Mouse (Mus musculus): ENCODE measurements at regions not wholly inside any gene's neighbourhood (a gene's known extent, or its start where the extent isn't known, plus 50 kb on each side); places are given as distances from the start of the nearest gene placed in this dataset.

GRCm38 (mm10) chr15:40475659-40476355 lies 341.6 kb downstream of the 9330182O14Rik start:
- no peak overlapping the region for H3K27ac ChIP-seq (replicated peaks; ENCODE audit: low read depth, low read length)
- no peak for ATAC-seq (ENCODE audit: low FRiP score, low read depth)

GRCm38 (mm10) chr15:40480386-40480785 lies 346.2 kb downstream of the 9330182O14Rik start:
- 76% methylated on average over 1 of the region's 1 CpGs for WGBS
- Histone ChIP-seq H3K4me3 (replicated peaks; ENCODE audit: low read length) (no peak overlapping the region), H3K4me1 (ENCODE audit: control insufficient read depth, insufficient read depth, low read length) (no peaks in the 10 kb centered on the region), H3K27ac (replicated peaks; ENCODE audit: low read depth, low read length) (no peak overlapping the region), H3K36me3 (ENCODE audit: control insufficient read depth, insufficient read depth, low read length) (no peaks in the 10 kb centered on the region), H3K27me3 (ENCODE audit: control insufficient read depth, insufficient read depth, low read length) (no peaks in the 10 kb centered on the region), H3K9ac (ENCODE audit: low read depth, low read length, severe bottlenecking) (no peak overlapping the region), H3K9me3 (ENCODE audit: control insufficient read depth, low read length) (no peaks in the 10 kb centered on the region), H3K4me2 (replicated peaks; ENCODE audit: low read depth, low read length, severe bottlenecking) (no peak overlapping the region)
- no peak for ATAC-seq (ENCODE audit: low FRiP score, low read depth)
- DNase-seq (ENCODE audit: low spot score), result no peak
- no peak for TF ChIP-seq POLR2A (IDR thresholded peaks at IDR 0.05; ENCODE audit: borderline replicate concordance, extremely low read depth, insufficient read depth, insufficient read length)

More at GRCm38 (mm10) chr15:40475659-40476355, 341.6 kb downstream of the 9330182O14Rik start:
- DNase-seq (ENCODE audit: low spot score), result no peak
- Histone ChIP-seq H3K4me3 (replicated peaks; ENCODE audit: low read length) (no peak overlapping the region), H3K9me3 (ENCODE audit: control insufficient read depth, low read length) (no peaks in the 10 kb centered on the region), H3K9ac (ENCODE audit: low read depth, low read length, severe bottlenecking) (no peak overlapping the region), H3K27me3 (ENCODE audit: control insufficient read depth, insufficient read depth, low read length) (no peaks in the 10 kb centered on the region), H3K36me3 (ENCODE audit: control insufficient read depth, insufficient read depth, low read length) (no peaks in the 10 kb centered on the region), H3K4me2 (replicated peaks; ENCODE audit: low read depth, low read length, severe bottlenecking) (no peak overlapping the region), H3K4me1 (ENCODE audit: control insufficient read depth, insufficient read depth, low read length) (no peaks in the 10 kb centered on the region)
- WGBS, result 66% methylated on average over 7 of the region's 7 CpGs
- TF ChIP-seq POLR2A (IDR thresholded peaks at IDR 0.05; ENCODE audit: borderline replicate concordance, extremely low read depth, insufficient read depth, insufficient read length), result no peak

- Histone ChIP-seq H3K4me2 (replicated peaks; ENCODE audit: low read depth, low read length, severe bottlenecking) (no peak overlapping the region), H3K9me3 (ENCODE audit: control insufficient read depth, low read length) (no peaks in the 10 kb centered on the region), H3K4me1 (ENCODE audit: control insufficient read depth, insufficient read depth, low read length) (no peaks in the 10 kb centered on the region), H3K27ac (replicated peaks; ENCODE audit: low read depth, low read length) (no peak overlapping the region), H3K9ac (ENCODE audit: low read depth, low read length, severe bottlenecking) (no peak overlapping the region), H3K4me3 (replicated peaks; ENCODE audit: low read length) (no peak overlapping the region), H3K36me3 (ENCODE audit: control insufficient read depth, insufficient read depth, low read length) (no peaks in the 10 kb centered on the region), H3K27me3 (ENCODE audit: control insufficient read depth, insufficient read depth, low read length) (no peaks in the 10 kb centered on the region)
- DNase-seq (ENCODE audit: low spot score), result no peak
- WGBS, result 21% methylated on average over 3 of the region's 3 CpGs
- no peak for ATAC-seq (ENCODE audit: low FRiP score, low read depth)
- TF ChIP-seq POLR2A (IDR thresholded peaks at IDR 0.05; ENCODE audit: borderline replicate concordance, extremely low read depth, insufficient read depth, insufficient read length), result no peak
Observed at GRCm38 (mm10) chr15:40481239-40481638, 347.1 kb downstream of the 9330182O14Rik start.

- no peaks in the 10 kb centered on the region for H3K36me3 ChIP-seq (ENCODE audit: control insufficient read depth, insufficient read depth, low read length)
- no peak overlapping the region for H3K27ac ChIP-seq (replicated peaks; ENCODE audit: low read depth, low read length)
- no peaks in the 10 kb centered on the region for H3K27me3 ChIP-seq (ENCODE audit: control insufficient read depth, insufficient read depth, low read length)
- no peak overlapping the region for H3K9ac ChIP-seq (ENCODE audit: low read depth, low read length, severe bottlenecking)
- 100% methylated on average over 1 of the region's 1 CpGs for WGBS
- DNase-seq (ENCODE audit: low spot score), result no peak
- H3K9me3 ChIP-seq (ENCODE audit: control insufficient read depth, low read length), result no peaks in the 10 kb centered on the region
- TF ChIP-seq POLR2A (IDR thresholded peaks at IDR 0.05; ENCODE audit: borderline replicate concordance, extremely low read depth, insufficient read depth, insufficient read length), result no peak
- H3K4me3 ChIP-seq (replicated peaks; ENCODE audit: low read length), result no peak overlapping the region
- H3K4me2 ChIP-seq (replicated peaks; ENCODE audit: low read depth, low read length, severe bottlenecking), result no peak overlapping the region
- ATAC-seq (ENCODE audit: low FRiP score, low read depth), result no peak
- H3K4me1 ChIP-seq (ENCODE audit: control insufficient read depth, insufficient read depth, low read length), result no peaks in the 10 kb centered on the region
Observed at GRCm38 (mm10) chr15:40485997-40486396, 351.8 kb downstream of the 9330182O14Rik start.

GRCm38 (mm10) chr15:40501180-40502125 lies 367.3 kb downstream of the 9330182O14Rik start:
- no peaks in the 10 kb centered on the region for H3K36me3 ChIP-seq (ENCODE audit: control insufficient read depth, insufficient read depth, low read length)
- WGBS, result 36% methylated on average over 11 of the region's 11 CpGs
- H3K4me3 ChIP-seq (replicated peaks; ENCODE audit: low read length), result no peak overlapping the region
- H3K27ac ChIP-seq (replicated peaks; ENCODE audit: low read depth, low read length), result no peak overlapping the region
- ATAC-seq (ENCODE audit: low FRiP score, low read depth) (no peak), DNase-seq (ENCODE audit: low spot score) (no peak)
- H3K27me3 ChIP-seq (ENCODE audit: control insufficient read depth, insufficient read depth, low read length), result no peaks in the 10 kb centered on the region
- no peak overlapping the region for H3K9ac ChIP-seq (ENCODE audit: low read depth, low read length, severe bottlenecking)
- H3K4me1 ChIP-seq (ENCODE audit: control insufficient read depth, insufficient read depth, low read length), result no peaks in the 10 kb centered on the region
- H3K9me3 ChIP-seq (ENCODE audit: control insufficient read depth, low read length), result no peaks in the 10 kb centered on the region
- TF ChIP-seq POLR2A (IDR thresholded peaks at IDR 0.05; ENCODE audit: borderline replicate concordance, extremely low read depth, insufficient read depth, insufficient read length), result no peak
- no peak overlapping the region for H3K4me2 ChIP-seq (replicated peaks; ENCODE audit: low read depth, low read length, severe bottlenecking)

All from limb, embryonic 14.5 days (tissue).